Mouse (Mus musculus): ENCODE data around the gene 4930447C04Rik. TPM values are rescaled to one million over a fixed set of nuclear protein-coding genes. Genes with fewer than 3 reads are reported as not detected.

Gene 4930447C04Rik
- polyA plus RNA-seq, 1 experiment from 2014 or later = 5.8 TPM

- Histone ChIP-seq H3K9me3 (no peaks in the 10 kb centered on the region), H3K27ac (no peak overlapping the region), H3K36me3 (no peaks in the 10 kb centered on the region), H3K4me3 (replicated peaks) (no peak overlapping the region), H3K27me3 (peaks cover 41% of the 10 kb centered on the region), H3K9ac (replicated peaks) (no peak overlapping the region), H3K4me1 (replicated peaks) (peaks cover 6% of the 10 kb centered on the region), H3K4me2 (no peak overlapping the region)
- ATAC-seq (ENCODE audit: insufficient number of reproducible peaks, insufficient read depth, low FRiP score, low TSS enrichment, low read depth) = no peak
- WGBS = 74% methylated on average over 14 of the region's 14 CpGs
Measured at GRCm38 (mm10) chr12:72834773-72835517, 105.6 kb downstream of the 4930447C04Rik start.

GRCm38 (mm10) chr12:72831711-72832432, 108.7 kb downstream of the 4930447C04Rik start:
- Histone ChIP-seq H3K27ac (no peak overlapping the region), H3K36me3 (no peaks in the 10 kb centered on the region), H3K27me3 (peaks cover 50% of the 10 kb centered on the region), H3K4me2 (peak overlapping the region; percentile 57), H3K9ac (replicated peaks) (no peak overlapping the region; the same call in 1 of the 2 replicates), H3K4me1 (replicated peaks) (peaks cover 6% of the 10 kb centered on the region), H3K4me3 (replicated peaks) (peak overlapping the region; percentile 34), H3K9me3 (no peaks in the 10 kb centered on the region)
- ATAC-seq (ENCODE audit: insufficient number of reproducible peaks, insufficient read depth, low FRiP score, low TSS enrichment, low read depth) = peak; percentile 20; the same call in 1 of the 2 replicates
- WGBS = 10% methylated on average over 31 of the region's 42 CpGs

Other genes with a start within 250 kb of the 4930447C04Rik start
- 66.8 and 68.0 TPM in 2 replicates for gene Ppm1a, start 183.3 kb downstream of the 4930447C04Rik start, polyA plus RNA-seq (2016; fragmentation: Nextera tagmentation; extraction: Ambion mirVana)
- gene Six6, start 882 bp downstream of the 4930447C04Rik start, polyA plus RNA-seq (2016; fragmentation: Nextera tagmentation; extraction: Ambion mirVana) = not detected in 2 replicates
- 60.3 and 72.1 TPM in 2 replicates for gene Six1, start 113.1 kb upstream of the 4930447C04Rik start, polyA plus RNA-seq (2016; fragmentation: Nextera tagmentation; extraction: Ambion mirVana)
- gene Six4, start 172.7 kb upstream of the 4930447C04Rik start, polyA plus RNA-seq (2016; fragmentation: Nextera tagmentation; extraction: Ambion mirVana) = 15.6 and 18.7 TPM in 2 replicates
- 40.7 and 43.7 TPM in 2 replicates for gene Mnat1, start 182.9 kb upstream of the 4930447C04Rik start, polyA plus RNA-seq (2016; fragmentation: Nextera tagmentation; extraction: Ambion mirVana)